Mouse (Mus musculus) lung, postnatal 4 days (tissue): ENCODE results near the gene Orc1.

Source experiments
- DNase-seq, 2 experiments: peaks; one replicate each; pipeline ENCODE4 v3.0.0; 2021

Gene Orc1

DNA sequence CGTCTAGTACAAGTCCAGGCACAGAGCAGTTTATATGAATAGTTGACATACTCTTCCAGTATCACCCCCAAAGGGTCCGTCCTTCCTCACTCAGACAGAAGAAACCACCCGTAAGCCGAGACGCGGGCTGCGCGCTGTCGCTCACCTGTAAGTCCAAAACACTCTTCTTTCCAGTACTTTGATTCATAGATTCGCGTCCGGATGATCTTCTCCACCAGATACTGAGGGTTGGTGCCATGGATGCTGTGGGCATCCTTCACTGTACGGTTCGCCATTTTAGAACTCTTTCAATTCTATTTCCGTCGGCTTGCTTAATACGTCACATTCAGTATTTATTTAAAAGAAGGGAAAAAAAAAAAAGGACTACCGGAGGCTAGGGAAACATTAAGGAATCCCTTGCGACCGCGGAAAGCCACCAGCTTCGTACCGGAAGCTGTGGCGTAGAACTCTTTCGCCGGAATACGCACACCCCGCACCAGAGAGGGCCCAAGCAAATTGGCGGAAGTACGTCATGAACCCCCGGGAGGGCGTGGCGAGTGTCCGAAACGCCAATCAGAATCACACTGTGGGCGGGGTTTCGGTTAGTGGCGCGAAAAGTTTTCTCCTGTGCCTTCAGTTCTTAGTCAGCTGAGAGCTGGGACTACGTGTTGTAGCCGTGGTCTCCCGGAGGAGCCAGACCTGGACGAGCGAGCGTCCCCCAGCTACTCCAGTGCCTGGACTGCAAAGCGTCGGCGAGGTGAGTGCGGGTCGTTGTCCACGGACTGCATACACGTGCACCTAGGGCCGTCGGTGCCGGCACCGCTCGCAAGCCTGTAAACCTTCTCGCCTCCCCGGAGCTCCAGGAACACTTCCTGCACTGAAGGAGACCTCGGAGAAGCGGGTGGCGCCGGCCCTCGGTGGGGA lies at the start of gene Orc1, which contains the start of gene Prpf38a:
Orc1 (plus strand) TSS at position 584 of the 903 bp plus-strand sequence.
Prpf38a (minus strand) TSS at position 497 of the 903 bp plus-strand sequence.
- DNase-seq: peak; percentile 97 to 98

DNA sequence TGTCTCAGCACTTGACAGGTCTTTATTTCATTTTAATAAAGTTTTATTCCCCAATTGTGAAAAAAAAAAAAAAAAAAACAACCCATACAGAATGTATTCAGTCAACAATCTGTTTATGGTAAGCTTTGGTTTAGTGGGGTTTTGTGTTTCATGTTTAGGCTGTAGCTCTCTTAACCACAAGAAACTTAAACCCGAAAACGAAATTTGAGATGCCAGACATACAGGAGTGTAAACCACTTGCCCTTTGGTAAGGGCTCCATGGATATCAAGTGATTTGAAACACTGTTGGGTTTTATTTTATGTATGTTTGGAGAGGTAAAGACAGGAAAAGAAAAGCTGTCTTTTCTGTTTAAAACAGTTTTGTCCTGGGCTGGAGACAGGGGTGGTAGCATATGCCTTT lies 39.5 kb upstream of the Orc1 start:
- DNase-seq: no peak

DNA sequence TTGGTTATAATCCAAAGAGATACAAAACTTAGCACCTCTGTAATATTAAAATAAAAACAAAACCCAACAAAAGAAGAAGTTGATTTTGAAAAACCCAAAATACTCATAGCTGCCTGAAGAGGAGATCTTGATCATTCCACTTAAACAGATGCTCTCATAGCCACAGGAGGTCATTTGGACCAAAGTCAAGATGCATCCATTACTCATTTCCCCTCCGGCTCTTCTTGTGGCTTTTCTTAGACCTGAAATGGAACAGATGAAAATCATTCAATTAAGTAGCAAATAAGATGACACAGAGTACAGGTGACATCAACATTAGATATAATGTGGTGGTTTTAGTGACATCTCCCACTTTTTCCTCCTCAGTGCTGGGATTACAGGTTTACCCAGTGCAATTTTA lies 14.2 kb upstream of the Orc1 start:
- no peak for DNase-seq

DNA sequence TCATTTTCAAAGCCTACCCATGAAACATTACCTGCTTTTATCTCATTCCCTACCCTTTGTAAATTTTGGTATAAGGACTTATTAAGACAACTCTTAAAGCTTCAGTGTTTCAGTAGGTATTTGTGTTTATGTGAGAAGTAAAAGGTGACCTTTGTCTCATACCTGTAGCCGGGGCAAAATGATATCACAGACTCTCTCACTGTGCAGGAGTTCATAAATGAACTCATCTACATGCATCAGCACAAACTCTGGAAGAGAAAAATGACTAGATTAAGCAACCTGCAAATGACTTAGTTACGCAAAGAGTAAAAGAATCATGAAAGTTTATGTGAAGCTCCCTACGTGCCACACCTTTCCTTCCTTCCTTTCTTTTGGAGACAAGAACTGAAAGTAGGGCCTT lies 6.6 kb upstream of the Orc1 start:
- DNase-seq: no peak

DNA sequence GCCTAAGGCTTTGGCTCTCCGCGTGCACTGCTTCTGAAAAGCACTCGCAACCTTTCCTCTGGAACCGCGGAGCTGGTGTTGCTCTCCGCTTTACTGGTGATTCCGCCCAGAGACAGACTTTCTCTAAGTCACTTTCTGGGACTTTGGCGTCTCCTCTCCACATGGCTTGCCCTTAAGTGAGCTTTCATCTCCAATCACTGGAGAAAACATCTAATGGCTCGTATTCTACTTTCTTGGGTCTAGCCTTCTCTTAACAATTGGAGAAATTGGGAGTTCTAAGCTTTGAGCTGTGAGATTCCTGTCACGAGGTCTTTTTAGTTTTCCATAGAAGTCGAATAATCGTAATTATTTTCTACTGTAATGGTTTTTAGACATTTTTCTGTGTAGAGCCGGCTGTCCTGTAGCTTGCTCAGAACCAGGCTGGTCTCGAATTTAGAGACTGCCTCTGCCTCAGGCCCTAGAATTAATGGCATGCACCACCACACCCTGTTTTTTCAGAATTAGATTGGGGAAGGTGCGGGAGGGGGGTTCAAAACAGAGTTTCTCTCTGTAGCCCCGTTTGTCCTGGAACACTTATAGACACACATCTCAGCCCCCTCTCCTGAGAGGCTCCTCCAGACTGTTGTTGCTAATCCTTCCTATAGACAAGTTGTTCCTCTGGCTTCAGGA lies 654 bp downstream of the Orc1 start:
- no peak for DNase-seq

DNA sequence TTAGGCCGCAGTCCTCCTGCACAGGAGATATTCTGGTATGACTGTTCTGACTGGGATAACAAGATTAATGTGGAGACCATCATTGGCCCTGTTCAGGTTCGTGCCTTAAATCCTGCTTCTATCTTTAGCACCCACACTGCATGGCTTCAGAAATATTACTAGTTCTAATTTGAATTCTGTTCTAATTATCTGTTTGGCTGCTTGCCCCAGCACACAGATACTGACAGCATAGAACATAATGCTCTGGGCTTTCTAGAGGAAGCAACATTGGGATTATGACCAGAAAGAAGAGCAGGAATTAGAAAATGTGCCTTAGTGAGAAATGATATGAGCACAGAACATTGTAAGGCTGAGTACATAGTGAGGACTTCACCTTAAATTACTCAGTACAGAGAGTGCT lies 14.2 kb downstream of the Orc1 start:
- no peak for DNase-seq

DNA sequence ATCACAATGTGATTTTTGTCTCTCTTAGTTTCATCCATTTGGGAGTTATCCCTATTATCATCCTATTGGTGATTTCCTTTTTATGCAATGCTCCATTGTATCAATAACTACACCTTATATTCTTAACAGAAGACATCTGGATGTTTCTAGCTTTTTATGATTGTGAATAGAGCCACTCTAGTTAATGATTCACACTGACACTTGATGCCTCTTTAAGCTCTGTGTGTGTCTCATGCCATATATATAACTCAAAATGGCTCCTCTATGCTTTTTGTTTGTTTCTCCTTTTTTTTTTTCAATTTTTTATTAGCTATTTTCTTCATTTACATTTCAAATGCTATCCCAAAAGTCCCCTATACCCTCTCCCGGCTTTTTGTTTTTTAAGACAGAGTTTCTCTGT lies 16.6 kb downstream of the Orc1 start:
- DNase-seq: no peak

DNA sequence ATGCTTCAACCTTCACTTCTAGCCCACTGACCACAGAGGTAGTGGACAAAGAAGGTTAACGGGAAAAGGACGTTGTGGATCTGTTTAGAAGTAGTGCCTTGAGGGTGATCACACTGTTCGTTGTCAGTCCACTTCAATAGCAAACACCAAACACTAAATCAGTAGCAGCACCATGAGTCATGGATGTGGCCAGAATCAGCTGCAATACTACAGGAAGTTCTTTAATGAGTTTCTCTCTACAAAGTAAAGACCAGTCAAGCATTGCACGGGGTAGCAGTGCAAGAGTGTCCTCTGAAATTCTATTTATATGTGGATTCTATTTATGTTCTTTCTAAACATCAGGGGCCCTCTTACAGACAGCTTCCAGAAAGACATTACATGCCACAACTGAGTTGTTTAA lies 19.1 kb downstream of the Orc1 start:
- no peak for DNase-seq

DNA sequence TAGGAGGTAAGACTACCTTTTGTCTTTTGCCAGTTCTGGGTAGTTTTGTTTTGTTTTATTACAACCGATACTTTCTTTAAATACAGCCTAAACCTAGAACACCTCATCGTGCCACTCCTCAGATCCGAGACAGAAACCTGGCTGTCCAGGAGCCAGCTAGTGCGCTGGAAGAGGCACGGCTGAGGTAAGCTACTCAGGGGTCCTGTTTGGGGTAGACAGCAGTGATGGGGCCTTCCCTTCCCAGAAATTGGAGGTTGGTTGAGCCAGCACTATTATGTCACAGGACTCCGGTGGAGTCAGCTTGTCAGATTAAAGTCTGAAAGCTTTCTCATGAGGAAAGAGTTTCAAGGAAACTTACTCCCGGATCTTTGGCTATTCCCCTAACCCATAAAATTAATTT lies 22.6 kb downstream of the Orc1 start:
- no peak for DNase-seq

DNA sequence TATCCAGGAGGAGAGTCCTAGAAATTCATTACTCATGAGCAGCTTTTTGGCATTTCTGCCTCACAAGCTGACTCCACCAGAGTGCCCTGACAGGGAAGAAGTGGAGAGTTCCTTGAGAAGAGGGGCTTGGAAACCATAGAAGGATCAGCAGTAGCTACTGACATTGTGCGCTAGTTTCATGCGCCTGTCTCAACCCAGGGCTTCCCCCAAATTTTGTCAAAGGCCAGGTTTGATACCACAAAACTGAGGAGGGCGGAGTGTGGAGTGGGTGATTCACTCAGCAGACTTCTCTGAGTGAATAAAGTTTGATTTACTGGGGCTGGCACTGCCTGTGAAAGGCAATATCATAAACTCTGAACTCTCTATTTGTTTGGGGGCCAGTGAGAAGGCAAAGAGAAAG lies 29.4 kb downstream of the Orc1 start:
- DNase-seq: no peak

DNA sequence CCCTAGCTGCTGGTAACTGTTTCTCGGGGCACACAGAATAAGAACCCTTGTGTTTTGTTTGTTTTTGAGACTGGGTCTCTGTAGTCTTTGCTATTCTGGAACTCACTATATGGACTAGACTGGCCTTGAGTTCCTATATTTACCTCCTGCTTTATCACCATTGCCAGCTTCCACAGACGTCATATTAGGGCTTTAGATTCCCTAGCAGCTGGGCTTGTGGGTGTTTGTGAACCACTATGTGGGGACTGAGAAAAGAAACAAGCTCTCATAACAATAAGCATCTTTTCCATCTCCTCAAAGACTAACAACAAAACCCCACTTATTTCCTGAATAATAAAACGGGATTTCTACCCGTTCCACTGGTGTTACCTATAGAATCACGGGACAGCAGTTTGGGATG lies 31.7 kb downstream of the Orc1 start:
- no peak for DNase-seq

DNA sequence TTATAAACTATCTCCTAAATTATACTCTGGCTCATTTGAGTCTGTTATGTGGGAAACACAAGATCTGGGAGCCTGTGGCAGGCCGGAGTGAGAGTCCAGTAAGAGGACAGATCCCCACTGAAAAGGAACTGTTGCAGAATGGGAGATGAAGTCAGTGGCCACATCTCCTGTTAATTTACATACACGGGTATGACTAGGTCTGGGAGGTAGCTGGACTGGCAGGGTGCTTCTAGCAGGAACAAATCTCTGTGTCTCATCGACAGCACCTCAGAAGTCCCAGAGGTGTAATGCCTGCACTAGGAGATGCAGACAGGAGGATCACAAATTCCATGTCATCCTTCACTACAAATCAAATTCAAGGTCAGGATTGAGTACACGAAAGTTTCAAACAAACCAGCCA lies 39.4 kb downstream of the Orc1 start:
- no peak for DNase-seq

DNA sequence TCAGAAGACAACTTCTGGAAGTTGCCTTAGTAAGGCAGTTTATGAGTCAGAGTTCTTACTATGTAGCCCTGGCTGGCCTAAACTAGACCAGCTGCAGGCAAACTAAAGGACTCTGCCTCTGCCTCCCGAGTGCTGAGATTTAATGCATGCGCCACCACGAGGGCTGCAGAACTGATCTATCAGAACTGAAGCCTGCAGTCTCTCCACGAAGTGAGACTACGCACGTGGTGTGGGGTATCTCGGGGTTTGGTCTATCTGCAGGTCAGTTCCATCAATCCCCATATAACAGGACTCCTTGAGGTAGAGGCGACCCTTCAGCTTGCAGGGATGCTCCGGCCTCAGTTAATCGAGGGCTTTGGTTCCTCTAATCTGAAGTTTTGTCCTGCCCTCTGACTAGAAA lies 39.9 kb downstream of the Orc1 start:
- DNase-seq: no peak

DNA sequence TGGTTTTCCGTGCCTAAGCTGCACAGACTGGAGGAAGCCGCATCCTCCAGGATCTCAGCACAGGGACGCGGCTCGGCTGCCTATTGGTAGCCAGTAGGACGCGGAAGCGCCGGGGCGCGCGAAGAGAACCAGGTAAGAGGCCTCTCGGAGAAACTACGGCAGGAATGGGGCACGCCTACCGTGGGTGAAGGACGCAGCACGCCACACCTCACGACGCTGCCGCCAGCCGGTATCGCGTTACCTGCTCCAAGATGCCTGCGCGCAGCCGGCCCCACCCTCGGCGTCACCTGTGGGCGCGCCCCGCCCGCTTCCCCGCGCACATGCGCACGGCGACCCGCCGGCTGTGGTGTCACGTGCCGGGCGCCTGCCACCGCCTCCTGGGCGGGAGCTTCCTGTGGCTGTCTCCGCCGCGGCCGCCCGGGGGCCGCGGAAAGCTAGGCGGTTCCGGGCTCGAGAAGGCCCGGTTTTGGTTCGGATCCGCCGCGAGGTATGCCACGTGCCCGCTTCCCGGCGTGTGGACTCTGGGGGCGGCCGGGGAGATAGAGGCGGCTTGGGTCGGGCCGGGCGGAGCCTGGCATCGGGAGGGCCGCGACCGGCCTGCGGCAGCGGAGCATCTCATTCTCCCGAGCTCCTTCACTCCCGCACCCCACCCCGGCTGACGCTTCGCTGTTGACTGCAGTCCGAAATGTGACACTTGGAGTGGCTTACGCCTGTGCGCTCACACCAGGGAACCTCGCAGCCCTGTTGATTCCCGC lies 40.5 kb downstream of the Orc1 start, which contains the start of gene Cc2d1b:
Cc2d1b (plus strand) TSS at position 354 of the 755 bp plus-strand sequence.
- peak; percentile 93 to 96 for DNase-seq

DNA sequence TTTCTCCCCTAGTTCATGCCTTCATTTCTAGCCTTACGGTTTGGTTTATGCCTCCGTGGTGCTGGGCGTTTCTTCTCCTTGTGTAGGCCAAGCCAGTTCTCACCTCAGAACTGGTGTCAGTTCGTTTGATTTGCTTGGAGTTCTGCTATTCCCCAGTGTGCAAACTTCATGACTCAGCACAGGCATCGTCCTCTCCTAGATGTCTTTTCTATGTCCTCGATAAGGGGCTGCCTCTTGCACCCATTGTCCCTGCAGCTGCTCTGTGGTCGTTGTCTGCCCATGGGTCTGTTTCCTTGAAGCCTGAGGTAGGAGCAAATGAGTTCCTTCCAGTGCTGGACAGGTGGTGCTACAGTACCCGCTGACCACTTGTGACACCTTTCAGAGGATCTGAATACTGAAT lies 41.3 kb downstream of the Orc1 start:
- no peak for DNase-seq

DNA sequence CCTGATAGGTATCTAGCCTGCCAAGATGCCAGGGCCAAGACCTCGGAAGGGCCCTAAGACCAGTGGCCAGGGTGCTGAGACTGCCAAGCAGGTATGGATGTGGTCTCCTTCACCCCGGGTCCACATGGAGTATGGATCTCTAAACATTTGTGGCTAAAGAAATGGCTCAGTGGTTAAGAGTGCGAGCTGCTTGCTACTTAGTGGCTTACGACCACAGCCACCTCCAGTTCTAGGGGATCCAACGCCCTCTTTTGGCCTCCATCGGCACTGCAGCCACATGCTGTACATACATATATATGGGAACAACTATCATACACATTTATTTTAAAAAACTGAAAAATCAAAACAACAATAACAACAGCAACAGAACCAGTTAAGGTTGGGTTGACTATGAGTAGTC lies 42.3 kb downstream of the Orc1 start:
- DNase-seq: no peak

DNA sequence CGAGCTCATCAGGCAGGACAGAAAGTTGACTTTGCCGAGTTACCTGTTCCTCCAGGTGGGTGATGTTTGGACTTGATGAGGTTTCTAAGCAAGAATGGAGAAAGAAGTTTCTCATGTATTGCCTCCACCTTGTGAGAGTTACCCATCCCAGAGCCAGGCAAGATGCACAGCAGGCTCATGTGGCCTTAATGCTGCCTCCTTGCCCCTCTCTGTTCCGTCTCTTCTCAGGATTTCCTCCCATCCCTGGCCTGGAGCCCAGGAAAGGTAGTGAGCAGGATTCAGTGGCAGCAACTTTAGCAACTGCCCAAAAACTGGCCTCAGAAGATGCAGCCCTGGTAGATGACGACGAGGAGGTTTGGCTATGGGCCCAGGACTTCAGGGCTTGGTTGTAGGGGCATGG lies 47.8 kb downstream of the Orc1 start:
- no peak for DNase-seq

DNA sequence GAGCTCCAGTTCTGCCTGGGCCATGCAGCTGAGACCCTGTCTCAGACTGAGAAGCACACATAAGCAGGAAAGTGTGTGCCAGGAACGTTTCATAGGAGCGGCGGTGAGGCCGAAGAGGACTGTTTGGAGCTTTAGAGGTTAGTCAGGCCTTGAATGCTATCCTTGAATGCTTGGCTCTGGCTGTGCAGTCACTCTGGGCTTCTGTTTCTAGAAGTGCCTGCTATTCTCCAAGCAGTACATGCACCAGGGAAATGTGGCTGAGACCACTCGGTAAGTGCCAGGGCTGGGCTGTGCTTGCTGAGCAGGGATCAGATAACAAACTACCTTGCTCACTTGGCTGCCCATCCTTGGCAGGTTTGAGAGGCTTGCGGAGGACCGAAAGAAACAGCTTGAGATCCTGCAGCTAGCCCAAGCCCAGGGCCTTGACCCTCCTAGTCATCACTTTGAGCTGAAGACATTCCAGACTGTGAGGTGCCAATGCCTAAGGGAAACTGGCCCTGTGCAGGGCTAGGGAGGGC lies 50.2 kb downstream of the Orc1 start:
- no peak for DNase-seq

DNA sequence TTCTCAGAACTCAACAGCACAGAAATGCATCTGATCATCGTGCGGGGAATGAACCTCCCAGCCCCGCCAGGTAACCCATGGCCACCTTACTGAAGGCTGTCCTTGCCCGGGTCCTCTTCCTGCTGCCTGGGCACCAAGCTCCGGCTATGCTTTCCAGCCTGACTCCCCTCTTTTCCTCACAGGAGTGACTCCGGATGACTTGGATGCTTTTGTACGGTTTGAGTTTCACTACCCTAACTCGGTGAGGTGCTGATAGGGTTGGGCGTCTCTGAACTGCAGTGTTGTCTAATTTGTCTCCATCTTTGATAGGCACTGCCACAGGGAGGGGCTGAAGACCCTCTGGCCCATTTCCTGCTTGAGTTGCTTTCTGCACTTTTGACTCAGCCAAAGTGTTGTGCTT lies 50.9 kb downstream of the Orc1 start:
- DNase-seq: no peak

DNA sequence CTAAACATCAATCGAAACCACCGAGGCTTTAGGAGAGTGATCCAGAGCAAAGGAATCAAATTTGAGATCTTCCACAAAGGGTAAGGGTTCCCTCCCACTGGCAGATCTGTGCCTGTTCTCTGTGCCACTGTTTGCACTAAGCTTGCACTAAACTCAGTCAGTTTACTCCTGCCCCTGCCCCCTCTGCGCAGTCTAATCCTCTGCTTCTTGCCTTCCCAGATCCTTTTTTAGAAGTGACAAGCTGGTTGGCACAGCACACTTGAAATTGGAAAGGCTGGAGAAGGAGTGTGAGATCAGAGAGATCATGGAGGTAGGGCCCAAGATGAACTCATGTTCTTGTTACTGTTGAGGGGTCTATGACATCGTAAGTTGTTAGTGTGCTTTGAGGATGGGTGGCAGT lies 52.4 kb downstream of the Orc1 start:
- DNase-seq: no peak

DNA sequence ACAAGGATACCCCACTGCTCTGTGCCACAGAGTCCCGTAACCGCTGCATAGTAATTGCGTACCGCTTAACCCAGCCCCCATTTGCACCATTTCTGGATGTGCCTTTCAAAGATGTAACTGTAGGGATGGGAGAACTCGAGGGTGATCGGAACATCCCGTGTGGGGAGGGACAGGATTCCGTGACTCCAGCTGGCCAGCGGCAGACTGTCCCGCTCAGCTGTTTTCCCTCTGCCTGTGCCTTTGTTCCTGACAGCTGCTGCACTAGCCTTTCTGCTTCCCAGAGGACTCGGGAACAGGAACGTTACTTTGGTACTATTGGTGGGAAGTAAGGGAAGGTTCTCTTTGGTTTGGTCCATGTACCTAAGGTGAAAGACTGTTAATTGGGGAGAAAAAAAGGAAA lies 54.5 kb downstream of the Orc1 start:
- no peak for DNase-seq

DNA sequence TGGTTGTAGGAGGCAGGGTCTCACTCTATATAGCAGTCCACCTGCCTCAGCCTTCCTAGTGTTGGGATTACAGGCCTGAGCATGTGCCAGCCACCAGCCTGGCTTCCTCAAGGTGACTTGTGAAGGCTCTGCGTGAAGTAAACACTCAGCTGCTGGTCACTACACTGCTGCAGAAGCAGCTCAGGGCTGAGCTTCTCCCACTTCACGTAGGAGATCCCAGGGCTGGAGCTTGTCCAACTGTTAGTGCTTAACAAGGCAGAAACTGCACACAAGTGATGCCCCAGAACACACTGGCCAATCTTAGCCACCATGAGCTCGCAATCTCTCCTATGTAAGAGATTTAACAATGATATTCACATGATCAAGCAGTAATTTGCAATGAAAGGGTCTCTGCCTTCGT lies 55.5 kb downstream of the Orc1 start:
- no peak for DNase-seq

DNA sequence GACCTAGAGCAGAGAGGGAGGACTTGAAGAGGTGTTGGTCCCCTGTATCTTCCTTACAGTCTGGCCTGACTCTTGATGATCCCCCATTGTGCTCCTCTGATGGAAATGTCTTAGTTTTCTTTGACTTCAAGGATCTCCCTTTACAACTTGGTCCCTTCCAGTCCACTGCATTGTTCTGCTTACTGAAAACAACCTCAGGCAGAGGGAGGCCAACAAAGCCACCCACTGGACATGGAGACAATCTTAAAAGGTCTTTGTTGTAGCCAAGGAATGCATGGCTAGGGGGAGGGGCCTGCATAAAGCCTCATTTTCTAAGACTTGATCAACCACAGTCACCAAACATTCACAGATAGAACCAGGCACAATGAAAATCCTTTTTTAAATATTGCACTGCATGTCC lies 55.9 kb downstream of the Orc1 start:
- no peak for DNase-seq
